Mouse (Mus musculus): ENCODE results near the gene Trpc4ap. TPM values are rescaled to one million over a fixed set of nuclear protein-coding genes. Genes with fewer than 3 reads are reported as not detected.

The Trpc4ap gene
- polyA plus RNA-seq, 1 experiment, result 145 TPM

GRCm38 (mm10) chr2:155696091-155696558, 3.9 kb upstream of the Trpc4ap start:
- TF ChIP-seq POLR2A (IDR thresholded peaks at IDR 0.05; ENCODE audit: borderline replicate concordance, extremely low read depth, low read depth, low read length) (no peak), CTCF (IDR thresholded peaks at IDR 0.05; ENCODE audit: insufficient read depth, low read length) (peak; percentile 94)
- Histone ChIP-seq H3K4me1 (ENCODE audit: control insufficient read depth, insufficient read depth, low read length) (no peaks in the 10 kb centered on the region), H3K4me3 (replicated peaks; ENCODE audit: extremely low read depth, low read depth, low read length) (no peak overlapping the region)
- DNase-seq, result peak; percentile 86
- WGBS, result 18% methylated on average over 7 of the region's 7 CpGs

GRCm38 (mm10) chr2:155695316-155695715, 3.1 kb upstream of the Trpc4ap start:
- peaks cover 3% of the 10 kb centered on the region; the same call in 1 of the 2 replicates for H3K4me1 ChIP-seq (ENCODE audit: control insufficient read depth, insufficient read depth, low read length)
- no peak for TF ChIP-seq CTCF (IDR thresholded peaks at IDR 0.05; ENCODE audit: insufficient read depth, low read length)
- TF ChIP-seq POLR2A (IDR thresholded peaks at IDR 0.05; ENCODE audit: borderline replicate concordance, extremely low read depth, low read depth, low read length), result no peak
- no peak overlapping the region for H3K4me3 ChIP-seq (replicated peaks; ENCODE audit: extremely low read depth, low read depth, low read length)
- 64% methylated on average over 3 of the region's 3 CpGs for WGBS
- DNase-seq, result no peak

GRCm38 (mm10) chr2:155694564-155694963, 2.4 kb upstream of the Trpc4ap start:
- TF ChIP-seq CTCF (IDR thresholded peaks at IDR 0.05; ENCODE audit: insufficient read depth, low read length) (no peak), POLR2A (IDR thresholded peaks at IDR 0.05; ENCODE audit: borderline replicate concordance, extremely low read depth, low read depth, low read length) (no peak)
- Histone ChIP-seq H3K4me1 (ENCODE audit: control insufficient read depth, insufficient read depth, low read length) (peaks cover 5% of the 10 kb centered on the region; the same call in 1 of the 2 replicates), H3K4me3 (replicated peaks; ENCODE audit: extremely low read depth, low read depth, low read length) (no peak overlapping the region)
- 55% methylated on average over 2 of the region's 2 CpGs for WGBS
- no peak for DNase-seq

- H3K4me1 ChIP-seq (ENCODE audit: control insufficient read depth, insufficient read depth, low read length), result peaks cover 5% of the 10 kb centered on the region; the same call in 1 of the 2 replicates
- DNase-seq, result no peak
- no peak for TF ChIP-seq POLR2A (IDR thresholded peaks at IDR 0.05; ENCODE audit: borderline replicate concordance, extremely low read depth, low read depth, low read length)
- no peak for TF ChIP-seq CTCF (IDR thresholded peaks at IDR 0.05; ENCODE audit: insufficient read depth, low read length)
- WGBS, result 72% methylated on average over 4 of the region's 4 CpGs
- no peak overlapping the region for H3K4me3 ChIP-seq (replicated peaks; ENCODE audit: extremely low read depth, low read depth, low read length)
Measured at GRCm38 (mm10) chr2:155693136-155693535, 952 bp upstream of the Trpc4ap start.

- WGBS, result 4% methylated on average over 8 of the region's 8 CpGs
- Histone ChIP-seq H3K4me3 (replicated peaks; ENCODE audit: extremely low read depth, low read depth, low read length) (peak overlapping the region; percentile 89), H3K4me1 (ENCODE audit: control insufficient read depth, insufficient read depth, low read length) (peaks cover 5% of the 10 kb centered on the region; the same call in 1 of the 2 replicates)
- TF ChIP-seq POLR2A (IDR thresholded peaks at IDR 0.05; ENCODE audit: borderline replicate concordance, extremely low read depth, low read depth, low read length) (no peak), CTCF (IDR thresholded peaks at IDR 0.05; ENCODE audit: insufficient read depth, low read length) (no peak)
- no peak for DNase-seq
Measured at GRCm38 (mm10) chr2:155691336-155691722, 855 bp downstream of the Trpc4ap start.

- peaks cover 5% of the 10 kb centered on the region; the same call in 1 of the 2 replicates for H3K4me1 ChIP-seq (ENCODE audit: control insufficient read depth, insufficient read depth, low read length)
- WGBS, result 79% methylated on average over 4 of the region's 4 CpGs
Measured at GRCm38 (mm10) chr2:155689211-155689610, 3.0 kb downstream of the Trpc4ap start.

GRCm38 (mm10) chr2:155687746-155688145, 4.4 kb downstream of the Trpc4ap start:
- TF ChIP-seq POLR2A (IDR thresholded peaks at IDR 0.05; ENCODE audit: borderline replicate concordance, extremely low read depth, low read depth, low read length), result no peak
- TF ChIP-seq CTCF (IDR thresholded peaks at IDR 0.05; ENCODE audit: insufficient read depth, low read length), result no peak
- WGBS, result 90% methylated on average over 11 of the region's 11 CpGs
- no peak for DNase-seq
- Histone ChIP-seq H3K4me3 (replicated peaks; ENCODE audit: extremely low read depth, low read depth, low read length) (no peak overlapping the region), H3K4me1 (ENCODE audit: control insufficient read depth, insufficient read depth, low read length) (peaks cover 5% of the 10 kb centered on the region; the same call in 1 of the 2 replicates)

More at GRCm38 (mm10) chr2:155689211-155689610, 3.0 kb downstream of the Trpc4ap start:
- no peak overlapping the region for H3K4me3 ChIP-seq (replicated peaks; ENCODE audit: extremely low read depth, low read depth, low read length)
- DNase-seq, result no peak
- TF ChIP-seq CTCF (IDR thresholded peaks at IDR 0.05; ENCODE audit: insufficient read depth, low read length) (no peak), POLR2A (IDR thresholded peaks at IDR 0.05; ENCODE audit: borderline replicate concordance, extremely low read depth, low read depth, low read length) (no peak)

GRCm38 (mm10) chr2:155686572-155686971, 5.6 kb downstream of the Trpc4ap start:
- H3K4me3 ChIP-seq (replicated peaks; ENCODE audit: extremely low read depth, low read depth, low read length), result no peak overlapping the region
- no peak for DNase-seq
- WGBS, result 71% methylated on average over 5 of the region's 5 CpGs
- TF ChIP-seq CTCF (IDR thresholded peaks at IDR 0.05; ENCODE audit: insufficient read depth, low read length), result no peak
- TF ChIP-seq POLR2A (IDR thresholded peaks at IDR 0.05; ENCODE audit: borderline replicate concordance, extremely low read depth, low read depth, low read length), result no peak
- H3K4me1 ChIP-seq (ENCODE audit: control insufficient read depth, insufficient read depth, low read length), result peaks cover 10% of the 10 kb centered on the region; the same call in 1 of the 2 replicates

GRCm38 (mm10) chr2:155683821-155684220, 8.4 kb downstream of the Trpc4ap start:
- WGBS, result 91% methylated on average over 5 of the region's 5 CpGs

GRCm38 (mm10) chr2:155683137-155683536, 9.0 kb downstream of the Trpc4ap start:
- DNase-seq, result no peak
- TF ChIP-seq CTCF (IDR thresholded peaks at IDR 0.05; ENCODE audit: insufficient read depth, low read length) (no peak), POLR2A (IDR thresholded peaks at IDR 0.05; ENCODE audit: borderline replicate concordance, extremely low read depth, low read depth, low read length) (no peak)
- 65% methylated on average over 3 of the region's 3 CpGs for WGBS
- Histone ChIP-seq H3K4me1 (ENCODE audit: control insufficient read depth, insufficient read depth, low read length) (peaks cover 12% of the 10 kb centered on the region), H3K4me3 (replicated peaks; ENCODE audit: extremely low read depth, low read depth, low read length) (no peak overlapping the region)

More at GRCm38 (mm10) chr2:155683821-155684220, 8.4 kb downstream of the Trpc4ap start:
- no peak overlapping the region for H3K4me3 ChIP-seq (replicated peaks; ENCODE audit: extremely low read depth, low read depth, low read length)
- H3K4me1 ChIP-seq (ENCODE audit: control insufficient read depth, insufficient read depth, low read length), result peaks cover 12% of the 10 kb centered on the region
- no peak for DNase-seq
- no peak for TF ChIP-seq CTCF (IDR thresholded peaks at IDR 0.05; ENCODE audit: insufficient read depth, low read length)
- TF ChIP-seq POLR2A (IDR thresholded peaks at IDR 0.05; ENCODE audit: borderline replicate concordance, extremely low read depth, low read depth, low read length), result no peak
